Mouse (Mus musculus): ENCODE data around the gene Szt2. TPM values are rescaled to one million over a fixed set of nuclear protein-coding genes. Genes with fewer than 3 reads are reported as not detected.

Gene Szt2
- polyA plus RNA-seq, 1 experiment from 2014 or later = 8.0 TPM

GRCm38 (mm10) chr4:118432332-118432731 lies 23.3 kb upstream of the Szt2 start:
- Histone ChIP-seq H3K4me2 (ENCODE audit: low read length) (no peak overlapping the region), H3K9me3 (replicated peaks; ENCODE audit: control insufficient read depth, low read length) (no peaks in the 10 kb centered on the region), H3K4me1 (ENCODE audit: control insufficient read depth, insufficient read depth, low read length) (peaks cover 24% of the 10 kb centered on the region), H3K9ac (ENCODE audit: low read length) (no peak overlapping the region), H3K27ac (ENCODE audit: low read depth, low read length) (no peak overlapping the region), H3K4me3 (ENCODE audit: low read depth, low read length) (no peak overlapping the region), H3K27me3 (replicated peaks; ENCODE audit: control insufficient read depth, insufficient read depth, low read length) (no peaks in the 10 kb centered on the region), H3K36me3 (ENCODE audit: control insufficient read depth, insufficient read depth, low read length) (peaks cover 31% of the 10 kb centered on the region)
- DNase-seq (ENCODE audit: low spot score) (no peak), ATAC-seq (no peak)
- 79% methylated on average over 8 of the region's 8 CpGs for WGBS

- H3K4me2 ChIP-seq (ENCODE audit: low read length) = no peak overlapping the region
- H3K4me1 ChIP-seq (ENCODE audit: control insufficient read depth, insufficient read depth, low read length) = peaks cover 9% of the 10 kb centered on the region
- ATAC-seq (no peak), DNase-seq (ENCODE audit: low spot score) (no peak)
- no peaks in the 10 kb centered on the region for H3K9me3 ChIP-seq (replicated peaks; ENCODE audit: control insufficient read depth, low read length)
- no peak overlapping the region for H3K4me3 ChIP-seq (ENCODE audit: low read depth, low read length)
- H3K9ac ChIP-seq (ENCODE audit: low read length) = no peak overlapping the region
- H3K36me3 ChIP-seq (ENCODE audit: control insufficient read depth, insufficient read depth, low read length) = peaks cover 31% of the 10 kb centered on the region
- no peak overlapping the region for H3K27ac ChIP-seq (ENCODE audit: low read depth, low read length)
- 68% methylated on average over 7 of the region's 7 CpGs for WGBS
- no peaks in the 10 kb centered on the region for H3K27me3 ChIP-seq (replicated peaks; ENCODE audit: control insufficient read depth, insufficient read depth, low read length)
These were observed 20.3 kb upstream of the Szt2 start for GRCm38 (mm10) chr4:118429215-118429895.

- Histone ChIP-seq H3K9ac (ENCODE audit: low read length) (peak overlapping the region; percentile 73), H3K9me3 (replicated peaks; ENCODE audit: control insufficient read depth, low read length) (no peaks in the 10 kb centered on the region)
These were observed 19.6 kb upstream of the Szt2 start for GRCm38 (mm10) chr4:118428531-118429214.

GRCm38 (mm10) chr4:118427768-118428451 lies 18.8 kb upstream of the Szt2 start, which contains the start of gene Elovl1:
Gene Elovl1 (plus strand): TSS chr4:118428093.
- H3K27ac ChIP-seq (ENCODE audit: low read depth, low read length) = peak within 1 kb of the TSS; percentile 15; the same call in 1 of the 2 replicates
- H3K4me2 ChIP-seq (ENCODE audit: low read length) = peak within 1 kb of the TSS; percentile 69
- ATAC-seq = peak; percentile 93
- peak; percentile 77 for DNase-seq (ENCODE audit: low spot score)
- no peaks in the 10 kb centered on the region for H3K27me3 ChIP-seq (replicated peaks; ENCODE audit: control insufficient read depth, insufficient read depth, low read length)
- H3K36me3 ChIP-seq (ENCODE audit: control insufficient read depth, insufficient read depth, low read length) = peaks cover 25% of the 10 kb centered on the region
- peak within 1 kb of the TSS; percentile 73 for H3K9ac ChIP-seq (ENCODE audit: low read length)
- no peaks in the 10 kb centered on the region for H3K9me3 ChIP-seq (replicated peaks; ENCODE audit: control insufficient read depth, low read length)
- under 1% methylated on average over 25 of the region's 31 CpGs for WGBS
- H3K4me1 ChIP-seq (ENCODE audit: control insufficient read depth, insufficient read depth, low read length) = peaks cover 8% of the 10 kb centered on the region
- H3K4me3 ChIP-seq (ENCODE audit: low read depth, low read length) = peak within 1 kb of the TSS; percentile 40

More at GRCm38 (mm10) chr4:118428531-118429214, 19.6 kb upstream of the Szt2 start:
- Histone ChIP-seq H3K27me3 (replicated peaks; ENCODE audit: control insufficient read depth, insufficient read depth, low read length) (no peaks in the 10 kb centered on the region), H3K4me1 (ENCODE audit: control insufficient read depth, insufficient read depth, low read length) (peaks cover 8% of the 10 kb centered on the region), H3K27ac (ENCODE audit: low read depth, low read length) (no peak overlapping the region), H3K36me3 (ENCODE audit: control insufficient read depth, insufficient read depth, low read length) (peaks cover 31% of the 10 kb centered on the region), H3K4me2 (ENCODE audit: low read length) (peak overlapping the region; percentile 69), H3K4me3 (ENCODE audit: low read depth, low read length) (peak overlapping the region; percentile 40)
- 58% methylated on average over 15 of the region's 15 CpGs for WGBS
- DNase-seq (ENCODE audit: low spot score) (no peak), ATAC-seq (peak; percentile 13; the same call in 1 of the 2 replicates)

GRCm38 (mm10) chr4:118427415-118427767 lies 18.3 kb upstream of the Szt2 start:
- Histone ChIP-seq H3K4me3 (ENCODE audit: low read depth, low read length) (peak overlapping the region; percentile 40), H3K4me1 (ENCODE audit: control insufficient read depth, insufficient read depth, low read length) (peaks cover 8% of the 10 kb centered on the region), H3K27ac (ENCODE audit: low read depth, low read length) (peak overlapping the region; percentile 15; the same call in 1 of the 2 replicates), H3K9ac (ENCODE audit: low read length) (peak overlapping the region; percentile 73), H3K4me2 (ENCODE audit: low read length) (peak overlapping the region; percentile 69), H3K36me3 (ENCODE audit: control insufficient read depth, insufficient read depth, low read length) (peaks cover 25% of the 10 kb centered on the region), H3K27me3 (replicated peaks; ENCODE audit: control insufficient read depth, insufficient read depth, low read length) (no peaks in the 10 kb centered on the region), H3K9me3 (replicated peaks; ENCODE audit: control insufficient read depth, low read length) (no peaks in the 10 kb centered on the region)
- DNase-seq (ENCODE audit: low spot score) = peak; percentile 16
- under 1% methylated on average over 5 of the region's 5 CpGs for WGBS
- ATAC-seq = no peak

GRCm38 (mm10) chr4:118425374-118425773 lies 16.3 kb upstream of the Szt2 start:
- 93% methylated on average over 1 of the region's 1 CpGs for WGBS
- no peak for ATAC-seq

GRCm38 (mm10) chr4:118424541-118425160 lies 15.6 kb upstream of the Szt2 start:
- Histone ChIP-seq H3K4me1 (ENCODE audit: control insufficient read depth, insufficient read depth, low read length) (peaks cover 8% of the 10 kb centered on the region), H3K4me2 (ENCODE audit: low read length) (no peak overlapping the region), H3K9me3 (replicated peaks; ENCODE audit: control insufficient read depth, low read length) (no peaks in the 10 kb centered on the region), H3K27ac (ENCODE audit: low read depth, low read length) (no peak overlapping the region), H3K27me3 (replicated peaks; ENCODE audit: control insufficient read depth, insufficient read depth, low read length) (no peaks in the 10 kb centered on the region), H3K9ac (ENCODE audit: low read length) (no peak overlapping the region), H3K36me3 (ENCODE audit: control insufficient read depth, insufficient read depth, low read length) (peaks cover 32% of the 10 kb centered on the region), H3K4me3 (ENCODE audit: low read depth, low read length) (no peak overlapping the region)
- WGBS = 87% methylated on average over 4 of the region's 4 CpGs
- no peak for ATAC-seq
- no peak for DNase-seq (ENCODE audit: low spot score)

More at GRCm38 (mm10) chr4:118425374-118425773, 16.3 kb upstream of the Szt2 start:
- peaks cover 25% of the 10 kb centered on the region for H3K36me3 ChIP-seq (ENCODE audit: control insufficient read depth, insufficient read depth, low read length)
- H3K27ac ChIP-seq (ENCODE audit: low read depth, low read length) = no peak overlapping the region
- no peak overlapping the region for H3K4me2 ChIP-seq (ENCODE audit: low read length)
- no peak overlapping the region for H3K4me3 ChIP-seq (ENCODE audit: low read depth, low read length)
- no peaks in the 10 kb centered on the region for H3K27me3 ChIP-seq (replicated peaks; ENCODE audit: control insufficient read depth, insufficient read depth, low read length)
- no peak overlapping the region for H3K9ac ChIP-seq (ENCODE audit: low read length)
- peaks cover 8% of the 10 kb centered on the region for H3K4me1 ChIP-seq (ENCODE audit: control insufficient read depth, insufficient read depth, low read length)
- H3K9me3 ChIP-seq (replicated peaks; ENCODE audit: control insufficient read depth, low read length) = no peaks in the 10 kb centered on the region
- DNase-seq (ENCODE audit: low spot score) = no peak

- DNase-seq (ENCODE audit: low spot score) = no peak
These were observed 12.3 kb upstream of the Szt2 start for GRCm38 (mm10) chr4:118421384-118421783.

More at GRCm38 (mm10) chr4:118421384-118421783, 12.3 kb upstream of the Szt2 start:
- no peak for ATAC-seq
- Histone ChIP-seq H3K9me3 (replicated peaks; ENCODE audit: control insufficient read depth, low read length) (no peaks in the 10 kb centered on the region), H3K4me3 (ENCODE audit: low read depth, low read length) (no peak overlapping the region), H3K36me3 (ENCODE audit: control insufficient read depth, insufficient read depth, low read length) (peaks cover 58% of the 10 kb centered on the region), H3K4me1 (ENCODE audit: control insufficient read depth, insufficient read depth, low read length) (no peaks in the 10 kb centered on the region), H3K27me3 (replicated peaks; ENCODE audit: control insufficient read depth, insufficient read depth, low read length) (no peaks in the 10 kb centered on the region), H3K27ac (ENCODE audit: low read depth, low read length) (no peak overlapping the region), H3K4me2 (ENCODE audit: low read length) (no peak overlapping the region), H3K9ac (ENCODE audit: low read length) (no peak overlapping the region)
- whole genome bisulfite sequencing = 92% methylated on average over 3 of the region's 3 CpGs

Data from forebrain, embryonic 14.5 days (tissue).